Comparison of ENCODE assay signal across 11 mouse cellular contexts in genomic region chr16:22725261-22725660, GRCm38 (mm10).
DNase-seq lines count a peak whose midpoint lies in the region; ATAC-seq and TF ChIP-seq lines count a peak whose summit lies in the region.
"Had no signal": no experiment of that assay in that cellular context is flagged by ENCODE, and none has a peak within 500 bp of the region (broad histone marks: within the 10 kb centered on the region; RNA-seq: fewer than 3 reads in every experiment).

No protein-coding gene starts in this region.

- no peak overlapping the region for H3K4me3 ChIP-seq in heart, embryonic 12.5 days
- H3K4me3 ChIP-seq in midbrain, postnatal 0 days (ENCODE audit: low read depth, low read length), result no peak overlapping the region
- H3K4me3 ChIP-seq: liver, embryonic 13.5 days had no signal

- 82% methylated on average over 3 of the region's 3 CpGs for WGBS in heart, embryonic 12.5 days
- WGBS in midbrain, postnatal 0 days, result 94% methylated on average over 3 of the region's 3 CpGs

- no peak overlapping the region for H3K27ac ChIP-seq in heart, embryonic 12.5 days (ENCODE audit: poor library complexity, severe bottlenecking)
- H3K27ac ChIP-seq in midbrain, postnatal 0 days (ENCODE audit: low read depth, low read length), result no peak overlapping the region
- H3K27ac ChIP-seq: liver, embryonic 13.5 days had no signal

- peaks cover 4% of the 10 kb centered on the region; the same call in 1 of the 2 replicates for H3K4me1 ChIP-seq in heart, embryonic 12.5 days (replicated peaks)
- no peaks in the 10 kb centered on the region for H3K4me1 ChIP-seq in midbrain, postnatal 0 days (ENCODE audit: insufficient read depth, low read length)
- H3K4me1 ChIP-seq: liver, embryonic 13.5 days had no signal

- no peaks in the 10 kb centered on the region for H3K27me3 ChIP-seq in heart, embryonic 12.5 days (replicated peaks)
- no peaks in the 10 kb centered on the region for H3K27me3 ChIP-seq in midbrain, postnatal 0 days (ENCODE audit: insufficient read depth, low read length)
- H3K27me3 ChIP-seq: liver, embryonic 13.5 days had no signal

- no peak for ATAC-seq in heart, embryonic 12.5 days (ENCODE audit: insufficient number of reproducible peaks, low FRiP score)
- no peak for ATAC-seq in midbrain, postnatal 0 days (ENCODE audit: low FRiP score)

- no peaks in the 10 kb centered on the region for H3K9me3 ChIP-seq in heart, embryonic 12.5 days (replicated peaks)
- H3K9me3 ChIP-seq in midbrain, postnatal 0 days (ENCODE audit: low read length), result no peaks in the 10 kb centered on the region
- H3K9me3 ChIP-seq: liver, embryonic 13.5 days had no signal

- H3K9ac ChIP-seq in heart, embryonic 12.5 days, result no peak overlapping the region
- H3K9ac ChIP-seq in midbrain, postnatal 0 days (replicated peaks; ENCODE audit: low read length, poor library complexity, severe bottlenecking), result no peak overlapping the region
- H3K9ac ChIP-seq: liver, embryonic 13.5 days had no signal

- TF ChIP-seq CTCF in midbrain, postnatal 0 days (IDR thresholded peaks at IDR 0.05), result no peak

- peak; percentile 43 to 49 for DNase-seq in heart, adult 18-20 months
- DNase-seq in 3134 (ENCODE audit: extremely low read depth, insufficient read length, low spot score), result peak; percentile 14
- peak; percentile 87 for DNase-seq in adipocyte (ENCODE audit: low spot score)
- peak; percentile 53 to 80 for DNase-seq in cerebellum, postnatal 25 days
- no peak for DNase-seq in kidney, postnatal 36 days
- DNase-seq in midbrain, postnatal 0 days (ENCODE audit: low spot score), result no peak
- DNase-seq in thymus, postnatal 25 days, result no peak
- DNase-seq: kidney, postnatal 25 days; liver, embryonic 13.5 days; spleen, adult 18-20 months had no signal

- no peaks in the 10 kb centered on the region for H3K36me3 ChIP-seq in heart, embryonic 12.5 days
- no peaks in the 10 kb centered on the region for H3K36me3 ChIP-seq in midbrain, postnatal 0 days (ENCODE audit: insufficient read depth, low read length)
- H3K36me3 ChIP-seq: liver, embryonic 13.5 days had no signal

- no peak overlapping the region for H3K4me2 ChIP-seq in heart, embryonic 12.5 days
- H3K4me2 ChIP-seq in midbrain, postnatal 0 days (ENCODE audit: low read depth, low read length, poor library complexity, severe bottlenecking), result no peak overlapping the region
- H3K4me2 ChIP-seq: liver, embryonic 13.5 days had no signal

Comparison
In these comparisons a context has a peak if more than half of its experiments do, and no peak if none do; other contexts are left out.
1. DNase-seq: peak in heart, adult 18-20 months (2 of 2), 3134 (single experiment), adipocyte (single experiment) and cerebellum, postnatal 25 days (2 of 2); none in kidney, postnatal 36 days (0 of 2), midbrain, postnatal 0 days (single experiment) and thymus, postnatal 25 days (single experiment).